Mouse (Mus musculus) thymus, adult 2 months (tissue): Measurements from ENCODE around the gene Lypla2.

Source experiments
- CTCF ChIP-seq: fragments of 200-500 bp; IDR thresholded peaks from 2 replicates; pipeline ENCODE4 v1.5.1; 2012; ENCODE audit warnings: mild to moderate bottlenecking, control low read depth, low read length, moderate library complexity, borderline replicate concordance; ENCODE audit not compliant: control insufficient read depth, poor library complexity, insufficient read depth; ENCODE audit errors: extremely low read depth
- POLR2A ChIP-seq: fragments of 200-500 bp; IDR thresholded peaks from 2 replicates; pipeline ENCODE4 v1.6.1; 2012; ENCODE audit warnings: mild to moderate bottlenecking, low read length, control low read depth, moderate library complexity; ENCODE audit not compliant: control insufficient read depth, poor library complexity, insufficient read depth; ENCODE audit errors: extremely low read depth

DNA sequence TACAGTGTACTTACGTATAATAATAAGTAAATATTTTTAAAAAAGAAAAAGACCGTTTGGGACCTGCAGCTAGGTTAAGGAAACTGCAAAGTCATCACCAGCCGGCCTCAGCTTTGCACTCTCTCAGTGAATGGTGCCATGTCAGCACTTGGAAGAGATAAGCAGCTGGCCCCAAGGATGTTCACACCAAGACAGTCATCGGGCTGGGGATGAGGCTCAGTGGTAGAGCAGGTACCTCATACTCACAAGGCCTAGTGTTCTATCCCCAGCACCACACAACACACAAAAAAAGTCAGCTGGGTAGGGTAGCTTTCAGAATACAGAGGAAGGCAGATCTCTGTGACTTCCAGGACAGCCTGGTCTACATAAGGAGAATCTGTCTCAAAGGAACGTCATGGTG is 12.8 kb upstream of the Lypla2 start:
- TF ChIP-seq CTCF (no peak), POLR2A (no peak)
